Mouse (Mus musculus): ENCODE results near the gene Tex14. TPM values are rescaled to one million over a fixed set of nuclear protein-coding genes. Genes with fewer than 3 reads are reported as not detected.

The Tex14 gene
- total RNA-seq, 2 experiments from 2014 or later = 0.33 TPM; not detected in 1

GRCm38 (mm10) chr11:87581933-87582710 is 177.3 kb downstream of the Tex14 start:
- intact Hi-C loops (cut with DNase I) = no loop called here
- no peak for DNase-seq

DNA sequence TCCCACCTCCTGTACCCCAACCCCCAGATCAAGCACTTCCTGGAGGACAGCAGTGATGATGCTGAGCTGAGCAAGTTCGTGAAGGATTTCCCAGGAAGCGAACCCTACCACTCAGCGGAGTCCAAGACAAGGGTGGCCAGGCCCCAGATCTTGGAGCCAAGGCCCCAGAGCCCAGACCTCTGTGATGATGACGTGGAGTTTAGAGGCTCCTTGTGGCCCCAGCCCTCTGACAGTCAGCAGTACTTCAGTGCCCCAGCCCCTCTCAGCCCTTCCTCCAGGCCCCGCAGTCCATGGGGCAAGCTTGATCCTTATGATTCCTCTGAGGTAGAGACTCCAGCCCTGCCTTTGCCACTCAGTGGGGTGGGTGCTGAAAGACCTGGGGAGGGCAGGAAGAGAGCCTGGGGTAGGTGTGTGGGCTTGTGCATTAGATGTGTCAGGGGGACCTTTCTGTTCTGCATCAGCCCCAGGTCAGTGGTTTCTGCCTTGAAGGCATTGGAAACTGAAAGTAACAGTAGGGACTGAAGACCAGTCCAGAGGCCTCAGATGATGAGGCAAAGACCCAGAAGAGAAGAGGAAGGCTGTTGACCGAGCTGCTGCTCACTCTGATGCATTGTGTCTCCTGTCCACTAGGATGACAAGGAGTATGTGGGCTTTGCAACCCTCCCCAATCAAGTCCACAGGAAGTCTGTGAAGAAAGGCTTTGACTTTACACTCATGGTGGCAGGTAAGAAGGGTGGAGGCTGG is 178.6 kb downstream of the Tex14 start:
- intact Hi-C loops (cut with DNase I) = no loop called here
- DNase-seq = no peak

DNA sequence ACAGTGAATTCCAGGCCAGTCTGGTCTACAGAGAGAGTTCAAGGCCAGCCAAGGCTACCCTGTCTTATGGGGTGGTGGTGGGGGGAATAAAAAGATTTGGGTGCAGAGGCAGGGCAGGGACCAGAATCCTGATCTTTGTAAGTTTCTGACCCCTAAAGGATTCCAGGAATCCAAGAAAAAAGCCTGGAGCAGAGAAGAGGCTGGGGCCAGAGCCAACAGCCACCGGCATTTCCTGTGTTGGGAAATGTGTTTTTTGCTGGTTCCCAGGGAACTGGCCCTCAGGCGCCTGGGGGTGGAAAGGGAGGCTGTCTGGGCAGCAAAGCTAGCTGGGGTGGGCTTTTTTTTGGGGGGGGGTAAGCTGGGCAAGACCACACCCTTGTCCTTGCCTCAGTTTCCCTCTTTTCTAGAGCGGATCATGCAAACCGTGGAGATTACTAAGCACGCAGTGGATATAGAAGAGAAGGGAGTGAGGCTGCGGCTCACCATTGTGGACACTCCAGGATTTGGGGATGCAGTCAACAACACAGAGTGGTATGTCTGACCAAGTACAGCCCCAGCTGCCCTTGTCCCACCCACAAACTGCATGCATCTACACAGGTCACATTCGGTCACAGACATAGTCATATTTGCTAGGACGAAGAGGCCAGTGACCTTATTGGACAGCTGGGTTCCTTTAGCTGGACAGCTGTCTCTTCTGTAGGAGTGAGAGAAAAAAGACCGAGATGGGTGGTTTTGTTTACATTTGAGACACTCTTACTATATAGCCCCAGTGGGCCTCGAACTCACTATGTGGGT is 180.0 kb downstream of the Tex14 start:
- DNase-seq = peak; percentile 65 to 67
- intact Hi-C loops (cut with DNase I) = no loop called here

DNA sequence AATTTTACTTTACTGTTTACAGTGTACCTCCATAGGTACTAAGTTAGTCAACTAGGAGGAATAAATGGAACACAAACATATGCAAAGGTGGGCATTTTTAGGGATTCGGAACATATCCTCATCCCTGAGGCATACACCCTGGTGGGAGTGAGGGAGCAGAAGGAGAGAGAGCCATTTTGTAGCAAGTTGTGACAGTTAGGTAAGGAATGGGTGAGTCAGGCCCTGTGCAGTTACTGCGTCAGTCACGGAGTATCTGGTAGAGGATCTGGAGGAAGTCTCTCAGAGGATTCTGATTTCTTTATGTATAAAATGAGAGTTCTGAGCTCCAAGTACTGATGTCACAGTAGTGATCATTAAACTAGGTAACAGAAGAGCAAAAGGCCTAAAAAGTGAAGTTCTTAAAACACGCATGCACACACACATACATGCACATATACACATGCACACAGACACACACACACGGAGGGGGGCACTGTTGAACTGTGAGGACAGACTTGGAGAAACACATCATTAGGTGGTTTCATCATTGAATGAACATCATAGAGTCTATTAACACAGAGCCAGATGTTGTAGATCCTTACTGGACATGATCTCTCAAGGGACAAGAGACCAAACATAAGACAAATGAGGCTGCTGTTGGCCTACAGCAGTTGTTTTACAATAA is 182.5 kb downstream of the Tex14 start:
- intact Hi-C loops (cut with DNase I) = no loop called here
- no peak for DNase-seq

GRCm38 (mm10) chr11:87589605-87590004 is 184.7 kb downstream of the Tex14 start:
- intact Hi-C loops (cut with DNase I) = loop anchor here (5.0 kb wide), 4 partner anchors 67 to 372 kb away; no protein-coding TSS in a partner anchor
- DNase-seq = no peak

DNA sequence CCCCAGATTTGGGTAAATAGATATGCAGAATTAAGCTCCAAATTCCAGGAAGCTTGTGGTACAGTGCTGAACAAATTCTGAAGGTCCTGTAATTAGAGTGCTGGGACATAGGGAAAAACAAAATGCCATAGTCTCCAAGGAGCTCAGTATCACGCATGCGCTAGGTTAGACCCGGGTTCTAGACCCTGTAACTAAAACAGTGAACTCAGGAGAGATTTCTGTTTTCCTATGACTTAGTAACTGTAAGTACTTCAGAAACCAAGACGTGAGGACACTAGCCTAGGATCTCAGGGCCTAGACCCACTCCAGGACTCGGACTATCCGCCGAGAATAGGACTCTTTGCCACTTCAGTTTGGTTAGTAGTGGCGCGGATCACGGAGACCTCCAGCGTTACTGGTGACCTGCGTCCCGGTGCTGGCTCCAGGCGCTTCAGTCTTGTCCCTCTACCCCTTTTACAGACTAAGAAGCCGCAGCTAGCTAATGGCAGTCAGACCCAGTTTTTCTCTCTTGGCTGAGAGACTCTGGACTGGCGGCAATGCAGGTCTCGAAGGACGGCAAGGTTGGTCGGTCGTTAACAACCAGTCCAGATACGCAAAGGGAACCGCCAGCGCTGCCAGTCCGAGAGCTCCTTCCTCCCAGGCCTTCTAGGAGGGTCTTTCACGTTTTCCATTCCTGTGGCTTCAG is 186.1 kb downstream of the Tex14 start:
- intact Hi-C loops (cut with DNase I) = loop anchor here (5.0 kb wide), 4 partner anchors 69 to 374 kb away; no protein-coding TSS in a partner anchor
- peak; percentile 52 to 63 for DNase-seq

GRCm38 (mm10) chr11:87591526-87592353 is 186.9 kb downstream of the Tex14 start, which contains the start of gene Mtmr4:
Mtmr4 (plus strand) TSS chr11:87592162.
- intact Hi-C loops (cut with DNase I) = loop anchor here (5.0 kb wide), 4 partner anchors 69 to 374 kb away; no protein-coding TSS in a partner anchor
- DNase-seq = peak; percentile 97 to 98

GRCm38 (mm10) chr11:87592354-87592695 is 187.5 kb downstream of the Tex14 start:
- intact Hi-C loops (cut with DNase I) = loop anchor here (5.0 kb wide), 4 partner anchors 70 to 375 kb away; no protein-coding TSS in a partner anchor
- no peak for DNase-seq

DNA sequence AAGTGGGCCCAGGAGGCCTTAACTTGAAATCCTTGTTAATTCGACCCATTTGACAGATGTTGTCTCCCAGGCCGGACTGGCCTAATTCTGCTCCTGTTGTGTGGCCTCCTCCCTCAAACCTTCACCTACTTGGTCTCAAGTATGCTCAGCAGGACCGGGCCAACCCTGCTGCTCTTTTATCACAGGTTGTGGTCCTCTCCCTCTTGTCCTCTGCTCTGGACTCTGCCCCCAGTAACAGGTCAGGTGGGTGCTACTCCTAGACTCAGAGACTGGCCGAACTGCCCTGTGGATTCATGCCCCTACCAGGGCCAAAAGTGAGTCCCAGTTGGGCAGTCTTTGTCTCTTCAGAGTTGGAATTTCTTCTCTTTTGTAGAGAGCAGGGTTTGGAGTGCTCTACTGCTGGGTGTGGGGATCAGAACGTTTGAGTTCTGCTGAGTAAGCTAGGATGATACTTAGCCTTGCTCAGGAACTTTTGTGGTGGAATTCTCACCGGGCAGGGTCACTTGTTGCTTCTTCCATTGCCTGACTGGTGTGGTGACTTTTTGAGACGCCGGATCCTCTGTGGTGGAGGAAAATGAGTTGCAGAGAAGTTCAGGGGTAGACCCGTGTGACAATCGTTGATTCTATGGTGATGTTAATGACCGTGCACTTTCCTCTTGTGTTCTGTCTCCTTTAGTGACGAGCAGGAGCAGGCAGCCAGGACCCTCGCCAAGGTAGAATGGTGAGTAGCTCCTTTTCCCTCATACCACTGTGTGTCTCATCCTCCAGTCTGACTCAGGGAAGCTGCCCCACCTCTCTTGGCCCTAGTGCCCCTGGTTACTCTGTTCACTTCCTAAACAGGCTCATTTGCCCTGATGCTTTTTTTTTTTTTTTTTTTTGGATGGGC is 188.1 kb downstream of the Tex14 start:
- intact Hi-C loops (cut with DNase I) = loop anchor here (5.0 kb wide), 4 partner anchors 71 to 376 kb away; no protein-coding TSS in a partner anchor
- DNase-seq = no peak

GRCm38 (mm10) chr11:87595327-87595841 is 190.5 kb downstream of the Tex14 start:
- intact Hi-C loops (cut with DNase I) = no loop called here
- DNase-seq = peak; percentile 79 to 82

GRCm38 (mm10) chr11:87595976-87596375 is 191.1 kb downstream of the Tex14 start:
- DNase-seq = no peak
- intact Hi-C loops (cut with DNase I) = no loop called here

DNA sequence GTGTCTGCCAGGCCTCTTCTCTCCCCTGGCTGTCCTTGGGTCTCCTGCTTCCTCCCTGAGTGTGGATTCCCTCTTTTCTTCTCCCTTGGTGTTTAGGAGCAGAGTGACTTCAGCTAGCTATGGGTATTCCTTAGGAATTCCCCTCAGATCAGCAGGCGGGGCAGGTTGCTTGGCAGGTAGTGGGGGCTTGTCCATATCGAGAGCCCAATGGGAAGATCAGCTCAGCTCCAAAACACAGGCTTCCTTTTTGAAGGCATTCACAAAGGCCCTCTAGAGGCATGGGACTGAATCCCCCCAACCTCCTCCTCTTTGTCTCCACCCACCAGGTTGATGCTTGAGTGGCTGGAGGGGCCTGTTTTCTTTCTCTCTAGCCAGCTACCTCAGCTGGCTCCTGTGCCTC is 191.6 kb downstream of the Tex14 start:
- intact Hi-C loops (cut with DNase I) = no loop called here
- DNase-seq = no peak

DNA sequence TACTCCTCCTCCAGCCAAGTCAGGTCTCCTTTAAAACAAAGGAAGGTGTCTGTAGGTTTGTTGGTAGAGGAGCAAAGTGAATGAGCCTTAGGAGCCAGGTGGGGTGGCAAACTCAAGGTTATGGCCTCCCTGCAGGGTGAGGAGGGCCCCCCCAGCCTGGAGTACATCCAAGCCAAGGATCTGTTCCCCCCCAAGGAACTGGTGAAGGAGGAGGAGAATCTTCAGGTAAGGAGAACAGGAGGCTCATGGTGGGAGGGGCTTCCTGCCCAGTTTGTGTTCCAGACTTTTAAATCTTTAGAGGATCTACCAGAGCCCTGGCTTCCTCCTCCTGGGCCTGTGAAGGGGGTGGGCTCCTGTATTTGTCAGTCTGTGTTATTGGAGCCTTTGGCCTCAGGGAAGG is 192.2 kb downstream of the Tex14 start:
- intact Hi-C loops (cut with DNase I) = no loop called here
- no peak for DNase-seq

DNA sequence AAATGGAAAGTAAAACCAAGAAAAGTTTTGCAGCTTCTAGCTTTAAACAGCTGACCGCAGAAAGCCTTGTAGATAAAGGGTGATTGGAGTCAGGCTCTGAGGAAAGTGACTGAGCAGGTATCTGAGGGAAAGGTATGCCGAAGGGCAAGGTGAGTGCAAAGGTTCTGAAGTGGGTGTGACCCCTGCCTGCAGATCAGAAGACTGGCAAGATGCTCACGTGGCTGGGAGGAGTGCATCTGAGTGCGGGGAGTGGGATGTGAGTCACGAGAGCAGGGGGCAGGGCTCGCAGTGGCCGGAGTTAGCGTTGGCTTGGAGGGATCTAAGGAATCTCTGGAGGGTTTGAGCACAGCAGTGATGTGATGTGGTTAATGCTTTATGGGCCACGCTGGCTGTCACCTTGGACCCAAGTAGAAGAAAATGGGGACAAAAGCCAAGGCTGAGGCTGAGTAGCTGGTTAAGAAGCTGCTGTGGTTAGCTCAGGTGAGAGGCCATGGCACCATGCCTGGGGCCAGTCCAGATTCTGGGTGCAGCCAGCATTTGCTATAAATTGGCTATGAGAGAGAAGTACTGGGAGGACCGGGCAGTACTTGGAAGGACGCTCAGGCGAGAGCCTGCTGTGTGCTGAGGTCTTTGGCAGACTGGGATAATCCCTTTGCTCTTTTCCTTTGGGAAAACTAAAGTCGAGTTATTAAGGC is 194.7 kb downstream of the Tex14 start:
- intact Hi-C loops (cut with DNase I) = no loop called here
- DNase-seq = no peak

DNA sequence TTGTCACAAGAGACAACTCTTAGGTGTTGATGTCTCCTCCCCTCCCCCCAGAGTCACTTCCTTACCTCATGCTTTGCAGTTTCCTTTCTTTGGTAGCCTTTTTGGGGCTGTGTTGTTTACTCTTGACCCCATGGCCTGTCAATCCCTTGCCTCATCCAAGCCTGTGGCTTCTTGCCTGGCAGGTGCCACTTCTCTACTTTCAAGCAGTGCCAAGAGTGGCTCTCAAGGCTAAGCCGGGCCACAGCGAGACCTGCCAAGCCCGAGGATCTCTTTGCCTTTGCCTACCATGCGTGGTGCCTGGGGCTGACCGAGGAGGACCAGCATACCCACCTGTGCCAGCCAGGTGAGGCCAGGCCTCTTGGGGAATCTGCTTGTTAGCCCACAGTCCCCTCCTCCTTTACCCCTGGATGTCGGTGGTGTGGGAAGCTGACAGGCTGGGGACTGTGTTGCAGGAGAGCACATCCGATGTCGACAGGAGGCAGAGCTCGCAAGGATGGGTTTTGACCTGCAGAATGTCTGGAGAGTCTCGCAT is 195.5 kb downstream of the Tex14 start:
- intact Hi-C loops (cut with DNase I) = no loop called here
- no peak for DNase-seq

DNA sequence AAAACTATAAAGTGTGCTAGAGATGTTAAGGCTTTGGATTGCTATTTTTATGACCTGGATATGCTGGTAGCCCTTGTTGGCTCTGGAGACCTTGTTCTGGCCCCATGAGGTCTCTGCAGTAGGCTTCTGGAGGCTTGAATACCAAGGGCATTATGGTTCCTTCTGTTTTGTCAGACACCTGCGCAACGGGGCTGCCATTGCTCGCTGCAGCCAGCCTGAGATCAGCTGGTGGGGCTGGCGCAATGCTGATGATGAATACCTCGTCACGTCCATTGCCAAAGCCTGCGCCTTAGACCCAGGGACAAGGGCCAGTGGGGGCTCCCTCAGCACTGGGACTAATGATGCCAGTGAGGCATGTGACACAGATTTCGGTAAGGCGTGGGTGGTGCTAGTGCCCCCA is 197.4 kb downstream of the Tex14 start:
- DNase-seq = no peak
- intact Hi-C loops (cut with DNase I) = no loop called here

DNA sequence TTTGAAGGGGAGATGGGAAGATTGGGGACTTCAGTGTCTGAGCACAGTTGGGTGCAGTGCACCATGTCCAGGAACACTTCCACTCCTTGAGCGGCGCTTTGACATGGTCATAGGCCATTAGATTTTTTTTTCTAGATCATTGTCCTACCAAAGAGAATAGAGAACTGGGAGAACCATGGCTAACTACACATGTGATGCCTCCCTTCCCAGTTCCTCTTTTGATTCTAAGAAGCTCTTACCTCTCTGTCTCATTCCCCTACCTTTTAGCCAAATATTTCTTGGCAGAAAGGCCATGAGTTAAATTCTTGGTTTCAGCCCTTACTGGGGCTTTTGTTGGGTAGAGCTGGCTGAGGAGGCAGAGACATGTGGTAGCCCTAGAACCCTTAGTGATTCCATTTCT is 198.7 kb downstream of the Tex14 start:
- no peak for DNase-seq
- intact Hi-C loops (cut with DNase I) = no loop called here

Data from heart, postnatal 36 days (tissue).